Mouse (Mus musculus) cortical plate, adult 2 months (tissue): ENCODE data around the gene Pak1ip1. TPM values are rescaled to one million over a fixed set of nuclear protein-coding genes. Genes with fewer than 3 reads are reported as not detected.

Experiments used
- H3K27ac ChIP-seq: fragments of 200-500 bp; 2 replicates; pipeline ENCODE4 v1.5.1; 2012; ENCODE audit warnings: low read length, control low read depth, inconsistent platforms; ENCODE audit not compliant: insufficient read depth
- H3K4me1 ChIP-seq: fragments of 200-500 bp; 2 replicates; pipeline ENCODE4 v1.6.1; 2011; ENCODE audit warnings: low read length; ENCODE audit not compliant: control insufficient read depth, insufficient read depth
- H3K4me3 ChIP-seq: fragments of 200-500 bp; 2 replicates; pipeline ENCODE4 v1.5.1; 2011; ENCODE audit warnings: mild to moderate bottlenecking, low read length, control low read depth; ENCODE audit not compliant: insufficient read depth
- CTCF ChIP-seq: fragments of 200-500 bp; IDR thresholded peaks from 2 replicates; pipeline ENCODE4 v1.5.1; 2011; ENCODE audit warnings: mild to moderate bottlenecking, control low read depth, low read length; ENCODE audit not compliant: insufficient read depth; ENCODE audit errors: extremely low read depth
- POLR2A ChIP-seq: fragments of 200-500 bp; IDR thresholded peaks from 2 replicates; pipeline ENCODE4 v1.6.1; 2011; ENCODE audit warnings: mild to moderate bottlenecking, low read length, control low read depth; ENCODE audit not compliant: insufficient read depth; ENCODE audit errors: extremely low read depth
- polyA plus RNA-seq: library from polyadenylated mRNA; depleted of rRNA; stranded (reverse); fragments of >200 nt; gene quantifications from 2 replicates; pipeline ENCODE4 v1.2.3, GENCODE M21; 2012

The Pak1ip1 gene
- polyA plus RNA-seq, 1 experiment = 49.9 TPM

- H3K27ac ChIP-seq = no peak overlapping the region
- H3K4me3 ChIP-seq = peak overlapping the region; percentile 53; the same call in 1 of the 2 replicates
- H3K4me1 ChIP-seq = peaks cover 2% of the 10 kb centered on the region
- TF ChIP-seq POLR2A = no peak
- no peak for TF ChIP-seq CTCF
Measured at GRCm38 (mm10) chr13:41002001-41002400, 1.2 kb downstream of the Pak1ip1 start.

- TF ChIP-seq CTCF = no peak
- TF ChIP-seq POLR2A = no peak
- H3K27ac ChIP-seq = no peak overlapping the region
- H3K4me3 ChIP-seq = no peak overlapping the region
- H3K4me1 ChIP-seq = peaks cover 2% of the 10 kb centered on the region
Measured at GRCm38 (mm10) chr13:41006244-41006643, 5.4 kb downstream of the Pak1ip1 start.

DNA sequence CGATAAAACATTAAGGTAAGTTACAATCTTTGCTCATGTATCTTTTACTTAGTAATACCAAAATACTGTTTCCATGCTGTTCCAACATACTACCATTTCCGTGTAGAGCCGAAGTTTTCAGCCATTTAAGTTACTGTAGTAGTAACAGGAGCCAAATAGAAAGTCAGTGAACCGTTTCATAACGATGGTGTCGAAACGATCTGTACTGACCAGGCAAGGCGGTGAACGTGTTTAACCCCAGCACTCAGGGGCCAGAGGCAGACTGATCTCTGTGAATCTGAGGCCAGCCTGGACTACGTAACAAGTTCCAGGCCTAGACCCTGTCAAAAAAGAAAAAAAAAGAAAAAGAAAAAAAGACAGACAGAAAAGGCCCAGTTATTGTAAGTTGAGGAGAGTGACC, 7.4 kb downstream of the Pak1ip1 start:
- TF ChIP-seq POLR2A (no peak), CTCF (no peak)
- H3K4me3 ChIP-seq = no peak overlapping the region
- no peaks in the 10 kb centered on the region for H3K4me1 ChIP-seq
- H3K27ac ChIP-seq = no peak overlapping the region

DNA sequence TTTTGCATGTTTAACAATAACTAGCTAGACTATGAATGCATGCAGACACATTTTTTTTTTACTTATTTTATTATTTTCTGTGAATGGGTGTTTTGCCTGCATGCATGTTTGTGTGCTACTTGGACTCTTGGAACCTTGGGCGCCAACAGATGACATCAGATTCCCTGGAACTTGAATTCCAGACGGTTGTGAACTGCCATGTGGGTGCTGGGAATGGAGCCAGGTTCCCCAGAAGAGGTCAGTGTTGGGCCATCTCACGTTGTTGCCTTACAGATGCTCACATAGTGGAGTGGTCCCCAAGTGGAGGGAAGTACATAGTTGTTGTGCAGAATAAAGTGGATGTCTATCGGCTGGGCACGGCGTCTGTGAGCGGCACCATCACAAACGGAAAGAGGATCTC, 8.1 kb downstream of the Pak1ip1 start:
- no peak overlapping the region for H3K4me3 ChIP-seq
- TF ChIP-seq POLR2A (no peak), CTCF (no peak)

DNA sequence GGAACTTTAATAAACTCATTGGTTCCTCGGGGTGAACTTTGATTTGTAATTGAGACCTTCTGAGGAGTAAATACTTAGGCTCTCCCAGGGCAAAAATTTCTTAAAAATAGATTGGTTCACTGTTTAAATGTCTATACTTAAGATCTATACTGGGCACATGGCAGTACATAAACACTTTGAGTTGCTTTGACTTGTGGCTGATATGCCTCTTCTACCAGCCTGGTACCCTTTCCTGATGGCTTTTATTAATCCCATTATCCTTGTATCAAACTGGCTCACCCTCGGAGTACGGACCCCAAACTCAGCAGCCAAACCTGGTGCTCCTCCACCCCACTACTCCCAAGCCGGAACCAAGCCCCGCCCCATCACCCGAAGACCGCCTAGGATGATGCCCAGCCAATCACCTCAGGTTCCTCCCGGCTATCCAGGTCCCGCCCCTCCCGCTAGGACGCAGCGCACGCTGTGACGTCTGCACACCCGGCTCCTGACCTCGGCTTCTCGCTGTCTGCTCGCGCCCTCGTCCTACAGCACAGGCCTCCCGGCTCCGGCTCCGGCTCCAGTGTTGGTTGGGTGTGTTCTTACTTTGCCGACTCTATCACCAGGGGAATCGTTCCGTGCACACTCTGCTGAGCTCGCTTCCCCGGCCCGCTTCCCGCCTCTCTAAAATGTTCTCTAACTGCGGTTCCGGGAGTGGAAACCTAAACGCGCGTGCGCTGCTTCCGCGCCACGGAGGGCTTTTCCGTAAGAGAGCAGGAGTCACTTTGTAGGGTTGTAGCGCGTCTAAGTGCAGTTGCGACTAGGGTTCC, 15.2 kb downstream of the Pak1ip1 start, which contains the start of gene Tmem14c:
TSS of gene Tmem14c (plus strand) at position 464 of the 806 bp plus-strand sequence.
- Histone ChIP-seq H3K27ac (peak within 1 kb of the TSS; percentile 53; the same call in 1 of the 2 replicates), H3K4me1 (peaks cover 5% of the 10 kb centered on the region), H3K4me3 (peak within 1 kb of the TSS; percentile 47)
- no peak for TF ChIP-seq CTCF
- TF ChIP-seq POLR2A = peak; percentile 90

More for the DNA sequence above, 8.1 kb downstream of the Pak1ip1 start:
- H3K27ac ChIP-seq = no peak overlapping the region
- no peaks in the 10 kb centered on the region for H3K4me1 ChIP-seq

DNA sequence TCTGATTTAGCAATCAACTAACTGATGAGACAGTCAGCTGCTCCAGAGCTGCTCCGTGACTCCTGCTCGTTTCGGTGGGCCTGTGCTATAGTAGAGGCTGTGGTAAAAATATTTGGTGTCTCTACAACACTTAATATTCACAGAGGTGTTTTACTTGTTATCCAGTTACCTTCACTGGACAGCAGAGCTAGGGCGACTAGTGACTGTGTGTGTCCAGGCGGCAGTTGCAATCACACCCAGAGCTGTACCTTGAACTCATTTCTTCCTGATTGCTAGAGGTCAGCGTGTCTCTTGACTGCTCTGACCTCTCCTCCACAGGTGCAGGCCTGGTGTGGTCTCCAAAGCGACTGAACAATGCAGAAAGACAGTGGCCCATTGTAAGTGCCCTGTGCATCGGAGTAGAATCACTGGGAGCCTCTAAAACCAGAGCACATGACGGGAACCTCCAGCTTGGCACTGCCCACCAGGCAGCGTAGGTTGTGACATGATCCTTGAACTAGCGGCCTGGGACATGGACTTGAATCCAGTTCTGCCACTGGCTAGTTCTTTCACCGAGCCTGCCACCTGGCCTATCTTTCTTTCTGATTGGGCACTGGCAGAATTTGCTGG, 16.1 kb downstream of the Pak1ip1 start:
- Histone ChIP-seq H3K4me1 (peaks cover 5% of the 10 kb centered on the region), H3K27ac (0 out of 2 replicates have a peak overlapping the region, but pooled peaks have one; percentile 53), H3K4me3 (peak overlapping the region; percentile 47)
- TF ChIP-seq CTCF (no peak), POLR2A (no peak)

DNA sequence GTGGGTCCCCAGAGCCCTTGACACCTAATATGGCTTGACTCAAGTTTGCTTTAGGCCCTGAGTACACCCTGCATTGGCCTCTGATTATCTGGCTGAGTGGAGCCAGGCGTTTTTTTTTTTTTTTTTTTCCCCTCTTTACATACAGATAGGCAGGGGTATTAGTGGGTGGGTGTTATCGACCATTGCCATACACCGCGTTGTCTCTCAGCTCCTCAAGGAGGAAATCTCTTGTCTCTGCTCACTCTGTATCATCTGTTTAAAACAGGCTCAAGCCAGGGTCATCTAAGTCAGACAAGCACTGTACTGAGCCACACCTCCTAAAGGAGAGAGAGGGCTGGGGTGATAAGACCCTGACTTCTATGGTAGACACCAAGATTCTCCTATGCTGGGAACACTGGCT, 17.0 kb downstream of the Pak1ip1 start:
- no peak overlapping the region for H3K27ac ChIP-seq
- TF ChIP-seq POLR2A (no peak), CTCF (no peak)
- H3K4me1 ChIP-seq = peaks cover 5% of the 10 kb centered on the region
- no peak overlapping the region for H3K4me3 ChIP-seq

DNA sequence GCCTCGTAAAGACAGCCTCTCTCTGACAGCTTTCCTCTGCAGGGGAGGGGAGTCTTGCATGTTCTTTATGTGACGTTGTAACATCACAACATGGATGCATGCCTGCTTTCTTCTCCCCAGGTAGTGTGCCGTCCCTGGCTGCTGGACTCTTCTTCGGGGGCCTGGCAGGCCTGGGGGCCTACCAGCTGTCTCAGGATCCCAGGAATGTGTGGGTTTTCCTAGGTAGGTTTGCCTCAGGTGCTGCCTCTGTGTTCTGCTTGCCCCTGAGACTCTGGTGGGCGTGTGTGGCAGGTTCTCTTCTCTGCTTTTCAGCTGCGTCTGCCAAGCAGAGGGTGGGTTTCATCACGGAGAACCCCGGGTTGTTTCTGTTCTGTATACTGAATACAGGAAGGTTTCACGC, 17.4 kb downstream of the Pak1ip1 start:
- peaks cover 5% of the 10 kb centered on the region for H3K4me1 ChIP-seq
- H3K27ac ChIP-seq = no peak overlapping the region
- no peak overlapping the region for H3K4me3 ChIP-seq
- TF ChIP-seq CTCF (no peak), POLR2A (no peak)

DNA sequence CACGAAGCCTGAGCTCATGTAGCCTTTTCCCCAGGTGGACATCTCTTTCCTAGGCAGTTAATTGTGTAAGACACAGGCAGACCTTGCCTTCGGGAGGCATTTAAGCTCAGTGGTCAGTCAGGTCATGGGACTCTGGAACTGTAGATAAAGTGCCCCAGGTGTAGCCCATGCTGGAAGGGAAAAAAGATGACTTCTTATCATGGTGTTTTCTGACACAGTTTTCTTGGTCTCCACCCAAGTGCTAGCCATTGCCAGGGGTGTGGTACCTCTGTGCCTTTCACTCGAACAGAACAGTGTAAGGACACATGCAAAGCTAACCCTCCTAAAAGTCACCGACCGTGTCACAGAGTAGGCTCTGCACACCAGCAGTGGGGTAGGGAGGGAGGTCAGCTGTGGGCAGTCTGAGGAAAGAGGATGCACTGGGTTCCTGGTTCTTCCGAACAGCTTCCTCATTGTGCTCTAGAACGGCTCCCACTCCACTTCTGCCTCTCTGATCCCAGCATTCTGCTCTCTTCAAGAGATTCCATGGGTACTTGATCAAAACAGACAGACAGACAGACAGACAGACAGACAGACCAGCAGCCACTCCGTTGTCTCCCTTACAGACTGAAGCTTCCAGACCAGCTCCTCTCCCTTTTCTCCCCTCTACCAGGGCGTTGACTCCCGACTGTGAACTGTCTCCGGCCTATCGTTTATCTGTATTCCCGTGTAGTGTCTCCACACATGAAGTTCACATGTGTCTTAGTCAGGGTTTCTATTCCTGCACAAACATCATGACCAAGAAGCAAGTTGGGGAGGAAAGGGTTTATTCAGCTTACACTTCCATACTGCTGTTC, 18.2 kb downstream of the Pak1ip1 start:
- no peak overlapping the region for H3K27ac ChIP-seq
- peaks cover 5% of the 10 kb centered on the region for H3K4me1 ChIP-seq
- TF ChIP-seq POLR2A (no peak), CTCF (no peak)
- no peak overlapping the region for H3K4me3 ChIP-seq

- no peak overlapping the region for H3K4me3 ChIP-seq
- H3K27ac ChIP-seq = no peak overlapping the region
- H3K4me1 ChIP-seq = peaks cover 5% of the 10 kb centered on the region
- no peak for TF ChIP-seq CTCF
- TF ChIP-seq POLR2A = no peak
Measured at GRCm38 (mm10) chr13:41020494-41020893, 19.7 kb downstream of the Pak1ip1 start.
